Mouse (Mus musculus): ENCODE results near the gene Gramd2.
"Not testable (repeated sequence)": the region's sequence is repeated elsewhere in the genome, so short reads cannot be mapped to it uniquely, and the experiment has no call there.

Gramd2 gene

DNA sequence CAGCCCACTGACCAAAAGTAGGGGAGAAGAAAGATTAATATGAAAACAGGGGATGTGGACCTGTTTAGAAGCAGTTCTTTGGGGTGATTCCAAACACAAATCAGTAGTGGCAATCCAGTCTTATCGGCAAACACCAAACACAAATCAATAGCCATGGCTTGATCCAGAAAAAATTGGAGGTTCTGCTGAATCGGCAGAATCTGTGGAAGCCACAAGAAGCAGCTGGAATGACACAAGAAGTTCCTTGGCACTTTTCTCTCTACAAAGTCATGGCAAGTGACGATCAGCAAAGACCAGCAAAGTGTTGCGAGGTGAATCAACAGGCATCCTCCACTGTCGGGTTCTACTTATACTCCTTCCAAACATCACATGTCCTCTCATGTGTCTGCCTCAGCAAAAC is 41.2 kb downstream of the Gramd2 start:
- no peak for DNase-seq (ENCODE audit: low spot score)

DNA sequence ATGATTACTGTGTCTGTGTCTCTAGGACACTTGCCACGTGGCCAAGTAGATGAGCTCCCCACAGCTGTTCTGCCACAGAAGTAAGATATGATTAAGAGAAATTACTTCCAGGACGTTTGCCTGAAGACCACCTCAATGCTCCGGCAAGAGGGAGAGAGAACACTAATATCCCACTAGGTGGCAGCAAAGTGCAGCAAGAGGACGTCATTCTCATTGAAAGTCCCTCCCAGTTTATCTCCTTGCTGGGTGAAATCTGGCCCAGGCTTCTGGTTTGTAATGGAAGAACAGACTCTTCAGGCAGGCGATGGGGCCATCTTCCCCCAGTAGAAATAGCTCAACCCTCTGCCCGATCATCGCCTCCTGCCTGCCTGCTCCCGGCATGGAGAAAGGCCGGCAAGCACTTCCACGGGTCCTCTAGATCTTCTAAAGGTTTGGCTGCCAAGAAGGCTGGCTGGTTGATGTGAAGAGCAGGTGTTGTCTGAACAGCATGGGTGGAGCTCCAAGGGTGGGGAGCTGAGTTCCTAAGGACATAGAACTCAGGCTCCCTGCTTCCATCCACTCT is 43.2 kb downstream of the Gramd2 start:
- DNase-seq (ENCODE audit: low spot score) = peak; percentile 75

DNA sequence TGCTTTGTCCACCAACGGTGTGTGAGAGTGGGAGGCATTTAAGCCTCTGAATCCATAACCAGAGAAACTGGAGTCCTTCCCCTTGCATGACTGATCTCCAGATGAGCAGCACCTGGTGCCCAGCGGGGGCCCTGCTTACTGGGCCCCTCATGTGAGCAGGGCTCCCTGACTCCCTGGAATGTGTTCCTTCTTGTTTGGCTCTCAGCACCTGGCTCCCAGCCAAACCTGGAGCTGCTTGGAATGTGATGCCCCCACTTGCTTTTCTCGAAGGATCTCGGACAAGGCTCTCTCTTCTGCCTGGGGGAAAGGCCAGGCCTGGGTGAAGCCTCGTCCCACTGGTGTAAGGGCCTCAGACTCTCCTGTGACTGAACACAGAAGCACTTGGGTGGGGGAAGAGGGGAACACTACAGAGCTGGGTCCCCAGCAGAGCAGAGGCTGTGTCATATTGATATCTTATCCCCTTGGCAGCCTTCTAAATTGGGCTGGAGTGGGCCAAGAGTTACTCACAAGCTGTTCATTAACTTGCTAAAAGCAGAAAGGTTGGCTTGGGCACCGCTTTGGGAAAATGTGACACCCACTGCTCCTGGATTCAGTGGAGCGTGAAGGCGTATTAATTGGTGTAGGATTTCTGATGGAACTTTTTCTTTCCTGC is 44.0 kb downstream of the Gramd2 start:
- DNase-seq (ENCODE audit: low spot score) = peak; percentile 29

DNA sequence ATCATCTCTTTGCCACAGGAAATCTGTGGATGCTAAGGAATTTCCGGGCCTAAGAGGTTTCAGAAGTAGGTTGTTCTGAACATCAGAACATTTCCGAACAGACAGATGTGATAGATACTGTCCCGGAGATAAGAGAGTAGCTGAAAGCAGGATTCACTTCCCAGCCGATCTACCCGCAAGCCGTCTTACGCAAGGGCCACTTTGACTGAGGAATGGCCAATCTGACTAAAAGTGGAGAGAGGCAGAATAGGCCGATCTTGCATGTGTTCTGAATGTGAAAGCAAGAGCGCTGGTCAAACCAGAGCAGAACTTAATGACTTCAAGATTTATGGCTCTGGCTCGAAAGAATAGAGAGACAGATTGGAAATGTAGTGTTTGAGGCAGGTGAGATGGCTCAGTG is 45.6 kb downstream of the Gramd2 start:
- DNase-seq (ENCODE audit: low spot score) = no peak

DNA sequence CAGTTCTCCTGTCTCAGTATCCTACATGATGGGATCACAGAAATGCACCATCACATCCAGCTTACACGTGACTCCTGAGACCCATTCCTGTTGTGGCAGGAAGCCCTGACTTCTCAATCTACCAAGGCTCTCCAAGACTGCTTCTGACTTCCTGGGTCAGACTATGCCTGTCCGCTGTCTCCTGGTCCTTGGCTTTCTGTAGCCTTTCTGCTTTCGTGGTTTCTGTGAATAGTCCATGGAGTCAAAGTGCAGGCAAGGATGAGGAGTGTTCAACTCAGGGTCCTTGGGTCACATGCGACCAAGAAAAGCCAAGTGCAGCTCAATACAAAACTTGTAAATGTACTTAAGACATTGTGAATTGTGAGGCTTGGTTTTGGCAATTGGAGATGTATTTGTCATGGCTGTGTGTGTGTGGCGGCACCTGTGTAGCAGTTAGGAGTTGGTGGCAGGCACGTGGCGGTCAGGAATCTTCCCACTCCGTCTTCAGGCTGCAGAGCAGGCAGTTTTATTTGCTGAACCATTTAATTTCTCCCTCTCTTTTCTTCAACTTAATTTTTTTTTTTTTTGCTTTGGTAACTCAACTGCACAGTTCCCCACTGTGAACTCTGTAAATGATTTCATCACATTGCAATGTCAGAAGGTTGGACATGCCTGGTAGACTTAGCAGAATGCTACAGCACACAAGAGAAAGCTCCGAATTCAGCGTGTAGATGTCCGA is 47.8 kb downstream of the Gramd2 start:
- DNase-seq (ENCODE audit: low spot score) = no peak

DNA sequence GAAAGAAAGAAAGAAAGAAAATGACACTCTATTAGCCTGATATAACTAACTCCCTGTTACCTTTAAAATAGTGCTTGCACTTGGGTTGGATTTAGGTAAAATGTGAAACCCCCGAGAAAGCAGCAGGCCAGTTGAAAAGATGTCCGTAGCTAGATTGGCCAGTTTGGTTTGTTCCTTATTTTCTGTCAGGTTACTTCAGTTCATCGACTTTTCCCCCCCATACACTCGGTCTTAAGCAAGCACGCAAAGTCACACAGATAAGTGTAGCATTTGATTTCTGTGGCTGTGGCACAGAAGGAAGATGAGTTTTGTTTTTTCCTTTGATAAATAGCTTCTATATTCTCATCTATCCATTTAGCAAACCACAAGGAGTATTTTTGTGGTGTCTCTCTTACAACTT is 51.2 kb downstream of the Gramd2 start:
- DNase-seq (ENCODE audit: low spot score) = no peak

DNA sequence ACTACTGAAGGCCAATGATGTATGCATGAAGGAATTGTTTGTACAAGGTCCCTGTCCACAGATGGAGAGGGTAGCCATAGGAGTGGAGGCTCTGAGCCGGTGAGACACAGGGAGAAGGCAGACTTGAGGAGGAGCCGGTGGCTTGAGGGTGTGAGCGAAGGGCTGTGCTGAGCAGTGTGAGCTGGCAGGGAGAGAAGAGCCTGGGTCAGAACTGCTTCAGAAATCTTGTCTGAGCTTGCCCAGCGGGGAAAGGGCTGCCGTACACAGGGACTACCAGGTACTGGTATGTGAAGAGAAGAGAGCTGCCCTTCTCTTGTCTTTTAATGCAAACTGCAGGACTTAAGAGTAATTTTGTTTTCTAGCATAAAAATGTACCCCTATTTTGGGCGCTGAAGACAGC is 53.1 kb downstream of the Gramd2 start:
- peak; percentile 71 for DNase-seq (ENCODE audit: low spot score)

DNA sequence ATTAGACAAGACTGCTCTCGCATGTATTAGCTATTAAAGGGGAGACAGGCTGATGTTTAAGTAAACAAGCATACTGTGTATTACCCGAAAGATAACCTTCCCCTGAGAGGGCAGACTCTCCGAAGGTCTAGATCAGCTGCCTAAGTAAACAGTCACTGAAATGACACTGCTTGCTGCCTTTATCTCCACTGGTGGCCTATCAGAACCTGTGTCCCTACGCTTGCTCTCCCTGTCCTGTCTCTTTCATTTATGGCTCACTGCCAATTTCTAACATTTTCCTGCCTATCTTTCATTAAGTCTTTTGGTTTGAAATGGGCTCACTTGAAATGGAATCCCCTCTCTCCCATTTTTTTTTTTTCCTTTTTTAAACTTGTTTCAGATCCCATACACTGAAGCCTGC is 55.5 kb downstream of the Gramd2 start:
- no peak for DNase-seq (ENCODE audit: low spot score)

DNA sequence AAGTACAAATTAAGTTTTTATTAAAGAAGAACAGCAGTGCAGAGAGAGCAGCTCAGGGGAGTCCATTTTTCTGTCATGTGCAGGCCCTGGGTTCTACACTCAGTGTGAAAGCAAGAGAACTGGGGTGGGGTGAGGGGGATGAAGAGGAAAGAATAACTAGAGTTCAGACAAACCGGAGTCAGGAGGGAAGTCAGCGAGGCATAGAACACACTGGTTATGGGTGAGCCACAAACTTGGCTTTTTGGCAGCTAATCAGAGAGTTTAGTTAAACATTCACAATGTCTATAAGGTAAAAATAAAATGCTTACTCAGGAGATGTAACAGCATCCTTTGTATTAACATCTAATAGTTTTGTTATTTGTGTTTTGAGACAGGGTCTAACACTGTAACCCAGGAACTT is 60.6 kb downstream of the Gramd2 start:
- DNase-seq (ENCODE audit: low spot score) = no peak

DNA sequence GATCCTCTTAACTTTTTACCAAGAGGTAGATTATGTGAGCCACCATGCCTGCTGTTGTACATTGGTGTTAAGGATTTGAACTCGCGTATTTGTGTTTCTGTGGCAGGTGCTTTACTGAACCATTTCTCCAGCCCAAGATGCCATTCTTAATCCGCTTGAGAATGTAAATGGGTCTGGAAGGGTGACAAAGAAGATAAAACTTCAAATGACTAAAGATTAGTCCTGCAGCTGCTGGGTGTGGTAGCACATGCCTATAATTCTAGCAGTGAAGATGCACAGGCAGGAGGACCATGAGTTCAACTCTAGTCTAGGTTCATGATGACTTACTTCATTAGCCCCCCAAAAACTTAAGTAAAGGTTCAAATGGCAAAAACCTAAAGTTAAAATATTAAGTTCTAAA is 64.0 kb downstream of the Gramd2 start:
- no peak for DNase-seq (ENCODE audit: low spot score)

DNA sequence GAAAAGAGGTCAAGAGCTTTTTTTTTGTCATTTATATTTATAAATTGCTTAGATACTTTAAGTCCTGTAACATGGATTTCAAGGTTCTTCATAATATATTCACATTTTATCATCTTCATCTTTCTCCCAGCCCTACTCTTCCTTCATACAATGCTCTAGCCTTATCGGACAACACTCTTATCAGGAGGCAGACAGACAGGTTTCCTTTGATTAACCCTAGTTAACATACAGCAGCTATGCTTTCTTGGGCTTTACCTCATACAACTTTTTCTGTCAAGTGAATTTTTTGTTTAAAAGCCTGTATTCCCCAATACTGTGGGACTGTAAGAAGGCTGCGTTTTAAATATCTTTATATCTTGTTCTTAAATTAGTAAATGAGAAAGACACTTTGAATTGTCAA is 68.4 kb downstream of the Gramd2 start:
- DNase-seq (ENCODE audit: low spot score) = no peak

DNA sequence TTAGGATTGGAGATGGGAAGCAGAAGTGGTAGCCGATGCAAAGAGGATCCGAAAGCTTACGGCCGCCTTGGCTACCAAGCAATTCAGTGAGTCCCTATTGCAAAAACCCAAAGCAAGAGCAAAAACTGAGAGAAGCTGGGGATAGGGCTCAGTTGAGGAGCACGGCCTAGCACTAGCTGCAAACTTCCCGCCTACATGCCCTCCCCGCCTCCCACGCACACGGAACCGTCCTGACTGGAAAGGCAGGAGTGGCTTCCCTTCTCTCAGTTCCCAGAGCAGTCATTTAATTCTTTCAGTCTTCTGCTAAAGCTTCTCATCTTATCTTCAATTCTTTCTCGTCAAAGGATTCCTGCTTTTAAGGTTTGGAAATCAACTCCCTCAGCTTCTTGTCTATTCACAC is 69.0 kb downstream of the Gramd2 start:
- DNase-seq (ENCODE audit: low spot score) = peak; percentile 62

DNA sequence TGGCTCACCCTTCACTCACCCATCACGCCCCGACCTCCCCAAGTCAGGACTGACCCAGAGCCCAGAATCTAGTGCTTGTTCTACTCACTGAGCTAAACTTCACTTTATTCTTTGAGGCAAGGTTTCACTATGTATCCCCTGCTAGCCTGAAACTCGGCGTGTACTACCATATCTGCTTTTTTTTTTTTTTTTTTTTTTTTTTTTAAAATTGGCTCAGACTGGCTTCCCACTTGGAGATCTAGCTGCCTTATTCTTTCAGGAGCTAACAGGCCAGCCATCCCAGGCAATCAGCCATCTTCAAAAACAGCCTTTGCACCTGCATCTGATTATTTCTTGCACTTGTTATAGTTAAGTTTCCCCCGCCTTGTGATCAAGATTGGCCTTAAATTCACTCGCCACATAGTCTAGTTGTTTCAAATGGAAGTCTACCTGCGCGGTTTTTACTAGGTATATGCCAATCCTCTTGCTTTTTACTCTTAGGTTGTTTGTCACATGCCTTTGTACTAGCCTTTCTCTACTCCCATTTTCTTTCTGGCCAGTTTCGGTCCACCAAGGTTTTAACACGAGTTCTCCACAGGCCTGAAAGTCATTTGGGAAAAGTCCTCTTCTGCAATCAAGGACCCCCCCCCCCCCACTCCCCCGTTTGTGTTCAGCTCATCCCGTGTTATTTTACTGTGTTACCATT is 69.8 kb downstream of the Gramd2 start:
- DNase-seq (ENCODE audit: low spot score) = no peak

DNA sequence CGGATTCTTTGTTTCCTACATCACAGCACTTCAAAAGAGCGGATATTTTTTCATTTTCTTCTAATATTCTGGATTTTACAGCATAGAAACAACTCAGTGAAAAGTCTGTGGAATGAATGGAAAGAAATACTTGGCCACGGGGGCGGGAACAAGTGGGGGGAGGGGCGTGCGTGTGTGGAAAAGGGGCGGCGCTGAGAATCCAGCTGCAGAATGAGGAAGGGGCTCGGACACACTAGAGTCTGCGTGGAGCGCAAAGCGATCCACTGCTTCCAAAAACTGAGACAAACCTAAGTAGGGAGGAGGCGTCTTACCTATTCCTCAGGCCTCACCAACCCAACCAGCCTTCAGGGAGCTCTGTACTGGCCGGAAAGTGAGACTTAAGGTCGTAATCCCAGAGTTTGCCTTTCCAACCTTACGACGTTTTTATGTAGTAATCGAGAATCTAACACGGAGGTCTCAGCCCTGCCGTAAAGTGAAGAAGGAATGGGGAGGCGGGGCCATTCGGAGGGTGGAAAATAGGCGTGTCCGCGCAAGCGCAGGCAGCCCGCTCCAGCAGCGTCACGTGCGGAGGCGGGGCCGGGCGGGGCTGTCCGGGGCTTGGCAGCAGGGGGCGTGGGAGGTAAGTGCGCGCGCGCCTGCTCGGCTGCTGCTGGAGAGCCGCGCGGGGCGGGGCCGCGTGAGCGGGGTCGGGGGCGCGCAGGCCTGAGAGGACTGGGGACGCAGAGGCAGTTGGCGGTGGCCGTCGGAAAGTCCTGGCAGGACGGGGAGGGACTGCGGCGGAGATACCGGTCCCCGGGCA is 70.5 kb downstream of the Gramd2 start, which contains the start of the genes Senp8 and Myo9a:
TSS of gene Senp8 (minus strand) at position 444 of the 799 bp plus-strand sequence.
TSS of gene Myo9a (plus strand) at position 630 of the 799 bp plus-strand sequence.
- DNase-seq (ENCODE audit: low spot score) = peak; percentile 99

DNA sequence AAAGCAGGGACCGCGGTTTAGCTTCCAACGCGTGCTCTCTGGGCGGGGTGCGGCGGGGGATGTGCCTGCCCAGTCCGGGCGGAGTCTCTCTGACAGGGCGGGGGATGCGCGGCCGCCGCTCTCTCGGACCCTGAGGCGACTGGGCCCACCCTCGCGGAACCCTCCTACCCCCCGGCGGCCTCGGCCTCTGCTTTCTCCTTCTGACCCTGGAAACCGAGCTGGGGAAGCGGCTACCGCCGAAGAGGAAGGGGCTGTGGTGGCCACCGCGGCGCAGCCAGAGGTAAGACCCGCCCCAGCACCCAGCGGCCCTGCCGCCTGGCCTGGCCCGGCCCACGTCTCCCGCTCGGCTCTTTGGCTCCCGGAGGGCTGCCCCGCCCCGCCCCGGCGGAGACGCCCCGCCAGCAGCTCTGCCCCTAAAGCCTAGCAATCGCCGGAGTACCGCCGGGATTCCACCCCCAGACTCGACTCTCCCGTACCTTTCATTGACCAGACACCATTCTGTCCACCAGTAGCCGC is 71.2 kb downstream of the Gramd2 start:
- DNase-seq (ENCODE audit: low spot score) = peak; percentile 90

DNA sequence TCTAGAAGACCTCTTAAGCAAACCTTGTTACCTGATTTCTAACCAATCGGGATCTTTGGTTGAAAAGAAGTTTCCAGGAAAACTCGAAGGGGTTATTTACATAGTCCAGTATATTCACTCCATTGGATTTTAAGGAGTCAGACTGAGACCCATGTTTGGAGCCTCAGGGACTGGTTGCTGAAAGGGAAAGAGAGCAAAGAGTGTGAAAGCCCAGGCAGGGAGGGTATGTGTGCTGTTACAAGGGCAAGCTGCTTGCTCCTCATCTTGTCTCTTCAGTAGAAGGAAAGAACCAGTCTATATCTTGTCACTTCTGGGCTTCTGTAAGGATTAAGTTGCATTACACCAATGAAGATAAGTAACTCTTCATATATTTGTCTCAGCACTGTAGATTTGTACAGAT is 72.0 kb downstream of the Gramd2 start:
- no peak for DNase-seq (ENCODE audit: low spot score)

DNA sequence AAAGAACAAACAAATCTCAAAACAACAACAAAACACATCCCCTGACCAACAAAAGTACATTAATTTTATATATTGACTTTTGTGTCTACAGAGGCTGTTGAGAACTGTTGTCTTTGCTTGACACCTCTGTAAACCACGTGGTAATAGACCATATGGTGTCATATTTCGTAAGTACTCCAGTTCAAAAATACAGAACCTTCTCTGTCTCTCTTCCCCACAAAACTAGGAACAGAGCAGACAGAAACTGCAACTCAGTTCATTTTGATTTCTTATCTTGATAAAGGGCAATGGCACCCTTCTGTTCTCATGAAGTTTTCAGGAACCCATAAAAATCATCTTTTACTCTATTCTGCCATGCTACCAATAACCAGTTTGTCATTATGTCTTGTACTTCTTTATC is 75.3 kb downstream of the Gramd2 start:
- DNase-seq (ENCODE audit: low spot score) = no peak

DNA sequence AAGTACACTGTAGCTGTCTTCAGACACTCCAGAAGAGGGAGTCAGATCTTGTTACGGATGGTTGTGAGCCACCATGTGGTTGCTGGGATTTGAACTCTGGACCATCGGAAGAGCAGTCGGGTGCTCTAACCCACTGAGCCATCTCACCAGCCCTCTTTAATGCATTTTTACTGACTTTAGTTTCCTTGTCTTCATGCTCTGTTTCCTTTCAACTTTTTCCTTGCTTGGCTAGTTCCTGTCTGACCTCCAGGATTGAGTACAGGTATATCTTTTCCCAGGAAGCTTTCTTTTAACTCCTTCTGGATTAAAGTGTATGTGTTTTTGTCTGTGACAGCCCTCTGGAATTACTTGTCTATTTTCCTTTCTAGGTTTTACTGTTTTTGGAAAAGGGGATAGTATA is 77.1 kb downstream of the Gramd2 start:
- DNase-seq (ENCODE audit: low spot score) = not testable (repeated sequence)

DNA sequence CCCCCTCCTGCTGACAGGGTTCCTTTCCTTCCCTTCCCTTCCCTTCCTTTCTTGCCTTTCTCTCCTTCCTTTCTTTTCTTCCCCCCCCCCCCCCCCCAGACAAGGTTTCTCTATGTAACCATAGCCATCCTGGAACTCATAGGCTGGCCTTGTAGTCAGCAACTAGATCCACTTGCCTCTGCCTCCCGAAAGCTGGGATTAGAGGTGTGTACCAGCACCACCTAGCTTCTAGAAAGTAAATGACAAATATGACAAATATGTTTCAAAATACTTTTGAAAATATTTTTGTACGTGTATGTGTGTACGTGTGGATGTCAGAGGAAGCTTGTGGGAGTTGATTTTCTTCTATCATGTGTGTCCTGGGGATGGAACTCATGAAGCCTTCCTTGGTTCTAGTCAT is 80.6 kb downstream of the Gramd2 start:
- no peak for DNase-seq (ENCODE audit: low spot score)

DNA sequence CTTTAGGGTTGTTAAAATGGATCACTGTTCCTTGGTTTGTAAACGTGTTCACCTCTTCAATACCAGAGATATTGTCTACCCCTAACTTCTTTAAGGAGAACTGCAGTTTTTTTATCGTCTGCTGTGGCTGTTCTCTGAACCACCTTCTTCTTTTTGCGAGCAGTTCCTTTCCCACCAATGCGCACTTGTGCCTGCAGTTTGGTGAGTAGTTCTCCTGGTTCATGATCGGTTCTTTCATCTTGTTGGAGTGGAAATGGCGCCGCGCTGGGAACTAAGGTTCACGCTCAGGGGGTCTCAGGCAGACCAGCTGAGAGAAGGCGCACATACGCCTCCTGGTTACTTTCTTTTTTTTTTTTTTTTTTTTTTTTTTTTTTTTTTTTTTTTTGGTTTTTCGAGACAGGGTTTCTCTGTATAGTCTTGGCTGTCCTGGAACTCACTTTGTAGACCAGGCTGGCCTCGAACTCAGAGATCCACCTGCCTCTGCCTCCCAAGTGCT is 87.1 kb downstream of the Gramd2 start:
- not testable (repeated sequence) for DNase-seq (ENCODE audit: low spot score)
